Mouse (Mus musculus) forebrain, postnatal 0 days (tissue): Measurements from ENCODE around the gene Ccdc180. TPM values are rescaled to one million over a fixed set of nuclear protein-coding genes. Genes with fewer than 3 reads are reported as not detected.

Source experiments
- ATAC-seq: fragments of 200-750 bp; cut with Nextera tagmentation; 2 replicates; pipeline ENCODE4 v1.8.0; 2017; ENCODE audit warnings: mild to moderate bottlenecking, moderate library complexity
- DNase-seq: peaks from one replicate; pipeline ENCODE4 v3.0.0-alpha.2; 2015
- H3K27ac ChIP-seq: fragments of 300-500 bp; sonication (generic); 2 replicates; pipeline ENCODE4 v1.5.1; 2014; ENCODE audit warnings: low read depth, mild to moderate bottlenecking, antibody characterized with exemption, low read length, moderate library complexity, mixed read lengths
- H3K27me3 ChIP-seq: fragments of 300-500 bp; sonication (generic); 2 replicates; pipeline ENCODE4 v1.6.1; 2014; ENCODE audit warnings: mild to moderate bottlenecking, low read length, mixed read lengths; ENCODE audit not compliant: insufficient read depth
- H3K36me3 ChIP-seq: fragments of 300-500 bp; sonication (generic); 2 replicates; pipeline ENCODE4 v1.6.1; 2014; ENCODE audit warnings: mild to moderate bottlenecking, moderate library complexity; ENCODE audit not compliant: insufficient read depth
- H3K4me1 ChIP-seq: fragments of 300-500 bp; sonication (generic); 2 replicates; pipeline ENCODE4 v1.6.1; 2014; ENCODE audit warnings: antibody characterized with exemption; ENCODE audit not compliant: insufficient read depth
- H3K4me2 ChIP-seq: fragments of 300-500 bp; sonication (generic); 2 replicates; pipeline ENCODE4 v1.6.1; 2014; ENCODE audit warnings: low read depth, mild to moderate bottlenecking, moderate library complexity
- H3K4me3 ChIP-seq: fragments of 300-500 bp; sonication (generic); 2 replicates; pipeline ENCODE4 v1.5.1; 2014; ENCODE audit warnings: low read depth, low read length, mixed read lengths
- H3K9ac ChIP-seq: fragments of 300-500 bp; sonication (generic); 2 replicates; pipeline ENCODE4 v1.6.1; 2014; ENCODE audit warnings: mild to moderate bottlenecking
- H3K9me3 ChIP-seq: fragments of 300-500 bp; sonication (generic); 2 replicates; pipeline ENCODE4 v1.6.1; 2016; ENCODE audit warnings: low read length
- CTCF ChIP-seq: sonication (generic); IDR thresholded peaks from 2 replicates; pipeline ENCODE4 v1.5.1; 2016; ENCODE audit warnings: antibody characterized with exemption, control low read depth, low read depth
- WGBS: fragments of 180-500 bp; shearing (Covaris S2); extraction: QIAGEN DNeasy Blood & Tissue Kit; methylation state at CpG from one replicate; pipeline ENCODE4 v1.1.7; 2014; 5-methylcytosine and 5-hydroxymethylcytosine counted together
- polyA plus RNA-seq: library from polyadenylated mRNA; unstranded; fragments of >200 nt; fragmentation: Nextera tagmentation; extraction: Ambion mirVana; gene quantifications from 2 replicates; pipeline ENCODE4 v1.2.1, GENCODE M21; 2015
- total RNA-seq: library from RNA; depleted of rRNA; stranded (reverse); fragments of >200 nt; gene quantifications from 2 replicates; pipeline ENCODE4 v1.2.3, GENCODE M21; 2014; rRNA removed

The Ccdc180 gene
- 0.38 and 0.76 TPM in 2 replicates for total RNA-seq
- 0.28 and 0.51 TPM in 2 replicates for polyA plus RNA-seq

GRCm38 (mm10) chr4:45890066-45890761 lies at the start of gene Ccdc180:
TSS of gene Ccdc180 (plus strand) at chr4:45890303.
- ATAC-seq = peak; percentile 45; the same call in 1 of the 2 replicates
- Histone ChIP-seq H3K4me1 (peaks cover 6% of the 10 kb centered on the region; the same call in 1 of the 2 replicates), H3K4me3 (no peak within 1 kb of the TSS)

GRCm38 (mm10) chr4:45844355-45844754 lies 45.7 kb upstream of the Ccdc180 start:
- H3K4me3 ChIP-seq = no peak overlapping the region
- TF ChIP-seq CTCF = peak; percentile 85
- H3K27me3 ChIP-seq = no peaks in the 10 kb centered on the region
- H3K9ac ChIP-seq = no peak overlapping the region
- H3K9me3 ChIP-seq = no peaks in the 10 kb centered on the region
- H3K4me2 ChIP-seq = peak overlapping the region; percentile 28; the same call in 1 of the 2 replicates
- 37% methylated on average over 14 of the region's 14 CpGs for WGBS
- H3K36me3 ChIP-seq = no peaks in the 10 kb centered on the region
- no peak overlapping the region for H3K27ac ChIP-seq
- DNase-seq (peak; percentile 87), ATAC-seq (peak; percentile 55)
- no peaks in the 10 kb centered on the region for H3K4me1 ChIP-seq

More at GRCm38 (mm10) chr4:45890066-45890761, at the start of gene Ccdc180:
- WGBS = 13% methylated on average over 19 of the region's 19 CpGs
- no peak for TF ChIP-seq CTCF
- Histone ChIP-seq H3K27me3 (no peaks in the 10 kb centered on the region), H3K36me3 (no peaks in the 10 kb centered on the region), H3K27ac (no peak within 1 kb of the TSS), H3K4me2 (peak within 1 kb of the TSS; percentile 28), H3K9ac (no peak within 1 kb of the TSS), H3K9me3 (no peaks in the 10 kb centered on the region)
- DNase-seq = peak; percentile 41

- Histone ChIP-seq H3K4me1 (no peaks in the 10 kb centered on the region), H3K27ac (no peak overlapping the region), H3K27me3 (no peaks in the 10 kb centered on the region), H3K4me3 (no peak overlapping the region), H3K4me2 (no peak overlapping the region), H3K9ac (no peak overlapping the region), H3K9me3 (no peaks in the 10 kb centered on the region), H3K36me3 (no peaks in the 10 kb centered on the region)
- ATAC-seq = no peak
- WGBS = 91% methylated on average over 2 of the region's 2 CpGs
- DNase-seq = no peak
- TF ChIP-seq CTCF = no peak
Observed at GRCm38 (mm10) chr4:45846263-45846662, 43.8 kb upstream of the Ccdc180 start.

- no peaks in the 10 kb centered on the region for H3K36me3 ChIP-seq
Observed at GRCm38 (mm10) chr4:45848109-45848824, 41.8 kb upstream of the Ccdc180 start, which contains the start of gene Stra6l. TSS of gene Stra6l (plus strand) at chr4:45848664.

GRCm38 (mm10) chr4:45848825-45849156 lies 41.3 kb upstream of the Ccdc180 start:
- TF ChIP-seq CTCF = no peak
- H3K27me3 ChIP-seq = no peaks in the 10 kb centered on the region
- no peak overlapping the region for H3K27ac ChIP-seq
- DNase-seq = no peak
- H3K4me1 ChIP-seq = no peaks in the 10 kb centered on the region
- H3K36me3 ChIP-seq = no peaks in the 10 kb centered on the region
- H3K4me3 ChIP-seq = no peak overlapping the region
- no peaks in the 10 kb centered on the region for H3K9me3 ChIP-seq
- no peak for ATAC-seq
- no peak overlapping the region for H3K9ac ChIP-seq
- 52% methylated on average over 10 of the region's 10 CpGs for WGBS
- H3K4me2 ChIP-seq = no peak overlapping the region

More at GRCm38 (mm10) chr4:45848109-45848824, 41.8 kb upstream of the Ccdc180 start, which contains the start of gene Stra6l:
- Histone ChIP-seq H3K27ac (no peak within 1 kb of the TSS), H3K4me2 (no peak within 1 kb of the TSS), H3K4me1 (no peaks in the 10 kb centered on the region), H3K9ac (no peak within 1 kb of the TSS), H3K27me3 (no peaks in the 10 kb centered on the region), H3K9me3 (no peaks in the 10 kb centered on the region), H3K4me3 (no peak within 1 kb of the TSS)
- no peak for TF ChIP-seq CTCF
- DNase-seq (no peak), ATAC-seq (no peak)
- WGBS = 77% methylated on average over 10 of the region's 10 CpGs

- Histone ChIP-seq H3K9me3 (no peaks in the 10 kb centered on the region), H3K4me3 (no peak overlapping the region), H3K4me1 (no peaks in the 10 kb centered on the region), H3K27me3 (no peaks in the 10 kb centered on the region), H3K4me2 (no peak overlapping the region), H3K9ac (no peak overlapping the region), H3K27ac (no peak overlapping the region), H3K36me3 (no peaks in the 10 kb centered on the region)
- TF ChIP-seq CTCF = no peak
- 39% methylated on average over 1 of the region's 1 CpGs for WGBS
- ATAC-seq (no peak), DNase-seq (no peak)
Observed at GRCm38 (mm10) chr4:45849419-45849818, 40.7 kb upstream of the Ccdc180 start.

GRCm38 (mm10) chr4:45851640-45852051 lies 38.5 kb upstream of the Ccdc180 start:
- no peak for TF ChIP-seq CTCF
- Histone ChIP-seq H3K27me3 (no peaks in the 10 kb centered on the region), H3K4me1 (no peaks in the 10 kb centered on the region), H3K4me3 (no peak overlapping the region), H3K9me3 (no peaks in the 10 kb centered on the region), H3K36me3 (no peaks in the 10 kb centered on the region), H3K27ac (no peak overlapping the region), H3K4me2 (no peak overlapping the region), H3K9ac (no peak overlapping the region)
- no peak for ATAC-seq
- DNase-seq = no peak
- 50% methylated on average over 3 of the region's 3 CpGs for WGBS
